Mouse (Mus musculus): ENCODE data around the gene Stk4. TPM values are rescaled to one million over a fixed set of nuclear protein-coding genes. Genes with fewer than 3 reads are reported as not detected.

Stk4 gene
- 150 TPM in 1 of 2 replicates, not detected in the other for polyA plus RNA-seq (2012; ENCODE audit: insufficient read depth, insufficient read length, low replicate concordance, missing spikeins)

DNA sequence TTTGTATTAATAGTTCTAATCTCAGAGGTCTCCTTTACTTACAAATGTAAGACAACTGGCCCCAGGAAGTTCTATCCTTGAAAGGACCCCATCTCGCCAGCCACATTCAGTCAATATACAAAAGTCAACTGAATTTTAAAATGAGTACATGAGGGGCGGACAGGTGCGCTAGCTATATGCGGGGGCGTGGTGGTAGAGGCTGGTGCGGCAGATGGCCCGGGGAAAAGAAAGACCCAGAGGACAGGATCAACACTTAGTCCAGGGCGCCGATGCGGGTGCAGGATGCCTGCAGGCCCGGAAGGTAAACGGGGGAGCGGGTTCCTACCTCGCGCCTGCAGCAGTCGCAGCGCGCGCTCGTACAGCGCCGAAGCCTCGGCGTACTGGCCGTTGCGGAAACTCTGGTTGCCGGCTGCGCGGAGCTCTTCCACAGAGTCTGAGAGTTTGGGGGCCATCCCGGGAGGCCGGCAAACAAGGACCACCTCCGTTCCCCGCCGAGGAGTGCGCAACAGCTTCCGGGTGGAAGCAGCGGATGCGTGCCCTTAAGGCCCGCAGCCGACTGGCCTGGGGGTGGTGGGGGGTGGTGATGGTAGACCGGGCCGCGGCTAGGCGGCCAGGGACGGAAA is at the start of gene Stk4:
Gene Stk4 (plus strand): TSS at position 181 of the 623 bp plus-strand sequence.
- H3K27ac ChIP-seq (ENCODE audit: insufficient read depth, low read depth, low read length): peak within 1 kb of the TSS; percentile 32; the same call in 1 of the 2 replicates
- under 1% methylated on average over 45 of the region's 45 CpGs for WGBS
- TF ChIP-seq CTCF (IDR thresholded peaks at IDR 0.05; ENCODE audit: insufficient read depth, low read depth, low read length) (no peak), POLR2A (IDR thresholded peaks at IDR 0.05; ENCODE audit: insufficient read depth, low read depth, low read length) (no peak)
- H3K4me3 ChIP-seq (ENCODE audit: insufficient read depth, low read depth, low read length): peak within 1 kb of the TSS; percentile 83
- 0 out of 2 replicates have a peak, but pooled peaks cover 2% of the 10 kb centered on the region for H3K4me1 ChIP-seq (ENCODE audit: control insufficient read depth, insufficient read depth, low read length)

DNA sequence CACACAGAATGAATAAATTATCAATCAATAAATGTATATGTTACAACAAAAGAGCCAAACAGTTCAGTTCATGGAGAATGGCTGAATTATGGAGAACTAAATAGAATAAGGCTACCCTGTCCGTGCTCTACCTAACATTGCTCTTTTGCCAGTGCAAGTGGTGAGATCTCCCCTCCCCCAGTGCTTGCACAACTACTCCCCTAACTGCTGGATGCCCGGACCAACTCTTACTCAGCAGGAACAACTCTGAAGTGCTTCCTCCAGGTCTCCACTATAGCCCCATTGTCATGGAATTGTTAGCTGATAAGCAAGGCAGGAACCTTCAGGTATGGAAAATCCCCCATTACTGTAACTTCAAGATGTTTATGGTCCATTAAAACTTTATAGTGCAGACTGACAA is 48.0 kb upstream of the Stk4 start:
- WGBS: 65% methylated on average over 2 of the region's 2 CpGs
- TF ChIP-seq CTCF (IDR thresholded peaks at IDR 0.05; ENCODE audit: insufficient read depth, low read depth, low read length) (no peak), POLR2A (IDR thresholded peaks at IDR 0.05; ENCODE audit: insufficient read depth, low read depth, low read length) (no peak)

DNA sequence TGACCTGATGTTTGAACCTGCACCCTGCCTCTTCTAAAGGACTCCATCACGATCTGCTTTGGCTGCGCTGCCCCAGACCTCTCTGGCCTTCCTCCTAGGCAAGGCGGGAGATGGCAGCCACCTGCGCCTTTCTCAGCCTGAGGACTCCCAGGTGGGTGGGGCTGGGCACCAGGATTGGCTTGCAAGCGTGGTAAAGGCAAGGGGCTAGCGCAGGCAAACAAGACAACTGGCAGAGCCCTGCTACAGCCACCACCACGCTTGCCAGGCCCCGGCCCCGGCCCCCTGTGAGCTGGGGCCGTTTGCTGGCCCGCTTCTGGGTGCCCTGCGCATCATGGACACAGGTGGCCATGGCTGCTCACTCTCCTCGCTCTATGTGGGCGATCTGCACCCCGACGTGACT is 45.0 kb upstream of the Stk4 start, which contains the start of gene Pabpc1l:
Gene Pabpc1l (plus strand): TSS at position 301 of the 400 bp plus-strand sequence.
- H3K4me1 ChIP-seq (ENCODE audit: control insufficient read depth, insufficient read depth, low read length): no peaks in the 10 kb centered on the region
- 90% methylated on average over 16 of the region's 16 CpGs for WGBS
- H3K27ac ChIP-seq (ENCODE audit: insufficient read depth, low read depth, low read length): no peak within 1 kb of the TSS
- TF ChIP-seq POLR2A (IDR thresholded peaks at IDR 0.05; ENCODE audit: insufficient read depth, low read depth, low read length) (no peak), CTCF (IDR thresholded peaks at IDR 0.05; ENCODE audit: insufficient read depth, low read depth, low read length) (no peak)
- H3K4me3 ChIP-seq (ENCODE audit: insufficient read depth, low read depth, low read length): no peak within 1 kb of the TSS

More for the DNA sequence above, 48.0 kb upstream of the Stk4 start:
- Histone ChIP-seq H3K27ac (ENCODE audit: insufficient read depth, low read depth, low read length) (no peak overlapping the region), H3K4me3 (ENCODE audit: insufficient read depth, low read depth, low read length) (no peak overlapping the region), H3K4me1 (ENCODE audit: control insufficient read depth, insufficient read depth, low read length) (no peaks in the 10 kb centered on the region)

DNA sequence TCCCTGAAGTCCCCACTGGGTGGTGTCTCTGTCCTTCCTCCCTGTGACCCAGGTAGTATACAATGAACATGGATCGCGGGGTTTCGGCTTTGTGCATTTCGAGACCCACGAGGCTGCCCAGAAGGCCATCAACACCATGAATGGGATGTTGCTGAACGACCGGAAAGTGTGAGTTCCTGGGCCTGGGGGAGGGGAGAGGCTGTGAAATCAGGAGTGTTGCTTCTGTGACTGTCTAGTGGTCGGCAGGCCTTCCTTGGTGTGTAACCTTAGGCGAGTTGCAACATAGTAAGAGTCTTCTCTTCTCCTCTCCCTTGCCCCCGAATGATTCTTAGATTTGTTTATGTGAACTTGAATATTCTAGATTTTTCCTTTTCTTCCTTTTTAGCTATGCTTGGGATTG is 39.0 kb upstream of the Stk4 start:
- Histone ChIP-seq H3K4me3 (ENCODE audit: insufficient read depth, low read depth, low read length) (no peak overlapping the region), H3K4me1 (ENCODE audit: control insufficient read depth, insufficient read depth, low read length) (no peaks in the 10 kb centered on the region), H3K27ac (ENCODE audit: insufficient read depth, low read depth, low read length) (no peak overlapping the region)
- no peak for TF ChIP-seq CTCF (IDR thresholded peaks at IDR 0.05; ENCODE audit: insufficient read depth, low read depth, low read length)
- no peak for TF ChIP-seq POLR2A (IDR thresholded peaks at IDR 0.05; ENCODE audit: insufficient read depth, low read depth, low read length)
- WGBS: 78% methylated on average over 10 of the region's 10 CpGs

DNA sequence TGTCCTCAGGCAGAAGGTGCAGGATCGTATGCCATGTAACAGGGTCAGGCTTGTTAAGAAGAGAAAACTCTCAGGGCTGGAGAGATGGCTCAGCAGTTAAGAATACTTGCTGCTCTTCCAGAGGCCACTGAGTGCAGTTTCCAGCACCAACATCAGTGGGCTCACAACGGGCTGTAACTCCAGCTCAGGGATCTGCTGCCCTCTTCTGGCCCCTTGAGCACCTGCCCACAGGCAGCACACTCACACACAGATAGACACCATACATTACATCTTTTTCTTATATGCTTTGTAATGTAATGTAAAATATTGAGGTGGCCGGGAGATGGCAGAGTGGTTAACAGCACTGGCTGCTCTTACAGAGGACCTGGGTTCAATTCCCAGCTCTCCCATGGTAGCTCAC is 37.1 kb upstream of the Stk4 start:
- H3K4me3 ChIP-seq (ENCODE audit: insufficient read depth, low read depth, low read length): no peak overlapping the region
- TF ChIP-seq POLR2A (IDR thresholded peaks at IDR 0.05; ENCODE audit: insufficient read depth, low read depth, low read length) (no peak), CTCF (IDR thresholded peaks at IDR 0.05; ENCODE audit: insufficient read depth, low read depth, low read length) (no peak)
- H3K27ac ChIP-seq (ENCODE audit: insufficient read depth, low read depth, low read length): no peak overlapping the region
- H3K4me1 ChIP-seq (ENCODE audit: control insufficient read depth, insufficient read depth, low read length): no peaks in the 10 kb centered on the region
- 88% methylated on average over 3 of the region's 3 CpGs for WGBS

DNA sequence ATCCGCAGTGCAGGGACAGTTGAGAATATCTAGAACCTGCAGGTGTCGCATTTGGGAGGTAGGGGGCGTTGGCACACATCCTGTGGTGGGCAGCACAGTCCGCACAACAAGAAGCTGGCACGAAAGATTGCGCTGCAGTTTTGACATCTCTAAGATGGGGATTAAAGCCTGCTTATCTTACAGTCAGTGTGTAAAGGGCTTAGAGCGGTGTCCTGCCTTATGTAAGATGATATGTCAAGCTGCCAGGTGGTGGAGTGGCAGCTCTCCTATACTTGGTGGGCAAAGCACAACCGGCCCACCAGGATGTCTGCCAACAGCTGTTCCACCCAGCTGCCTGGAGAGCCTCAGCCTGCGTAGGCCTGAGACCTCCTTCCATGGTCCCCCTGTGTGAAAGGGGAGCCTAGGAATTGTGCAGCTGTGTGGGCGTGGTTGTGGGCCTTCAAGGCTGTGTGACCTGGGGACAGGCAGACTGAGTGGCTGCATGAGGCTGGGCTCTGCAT is 33.6 kb upstream of the Stk4 start:
- no peak overlapping the region for H3K4me3 ChIP-seq (ENCODE audit: insufficient read depth, low read depth, low read length)
- TF ChIP-seq CTCF (IDR thresholded peaks at IDR 0.05; ENCODE audit: insufficient read depth, low read depth, low read length) (no peak), POLR2A (IDR thresholded peaks at IDR 0.05; ENCODE audit: insufficient read depth, low read depth, low read length) (no peak)
- no peaks in the 10 kb centered on the region for H3K4me1 ChIP-seq (ENCODE audit: control insufficient read depth, insufficient read depth, low read length)
- no peak overlapping the region for H3K27ac ChIP-seq (ENCODE audit: insufficient read depth, low read depth, low read length)
- 58% methylated on average over 10 of the region's 10 CpGs for WGBS

DNA sequence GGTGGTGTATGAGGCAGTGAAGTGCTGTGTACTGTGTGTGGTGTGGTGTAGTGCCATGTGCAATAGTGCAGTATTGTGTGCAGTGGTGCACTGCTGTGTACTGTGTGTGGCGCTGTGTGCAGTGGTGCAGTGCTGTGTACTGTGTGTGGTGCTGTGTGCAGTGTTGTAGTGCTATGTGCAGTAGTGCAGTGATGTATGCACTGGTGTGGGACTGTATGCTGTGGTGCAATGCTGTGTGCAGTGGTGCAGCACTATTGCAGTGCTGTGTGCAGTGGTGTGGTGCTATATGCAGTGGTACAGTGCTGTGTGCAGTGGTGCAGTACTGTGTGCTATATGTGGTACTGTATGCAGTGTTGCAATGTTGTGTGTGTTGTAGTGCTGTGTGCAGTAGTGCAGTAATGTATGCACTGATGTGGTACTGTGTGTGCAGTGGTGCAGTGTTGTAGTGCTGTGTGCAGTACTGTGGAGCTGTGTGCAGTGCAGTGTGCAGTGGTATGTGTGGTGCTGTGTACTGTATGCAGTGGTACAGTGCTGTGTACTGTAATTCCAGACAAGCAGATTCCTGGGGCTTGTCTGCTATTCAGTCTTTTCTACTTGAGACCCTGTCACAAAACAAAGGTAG is 31.6 kb upstream of the Stk4 start:
- WGBS: 96% methylated on average over 1 of the region's 1 CpGs
- no peak overlapping the region for H3K4me3 ChIP-seq (ENCODE audit: insufficient read depth, low read depth, low read length)
- H3K27ac ChIP-seq (ENCODE audit: insufficient read depth, low read depth, low read length): no peak overlapping the region
- no peaks in the 10 kb centered on the region for H3K4me1 ChIP-seq (ENCODE audit: control insufficient read depth, insufficient read depth, low read length)
- no peak for TF ChIP-seq POLR2A (IDR thresholded peaks at IDR 0.05; ENCODE audit: insufficient read depth, low read depth, low read length)
- no peak for TF ChIP-seq CTCF (IDR thresholded peaks at IDR 0.05; ENCODE audit: insufficient read depth, low read depth, low read length)

DNA sequence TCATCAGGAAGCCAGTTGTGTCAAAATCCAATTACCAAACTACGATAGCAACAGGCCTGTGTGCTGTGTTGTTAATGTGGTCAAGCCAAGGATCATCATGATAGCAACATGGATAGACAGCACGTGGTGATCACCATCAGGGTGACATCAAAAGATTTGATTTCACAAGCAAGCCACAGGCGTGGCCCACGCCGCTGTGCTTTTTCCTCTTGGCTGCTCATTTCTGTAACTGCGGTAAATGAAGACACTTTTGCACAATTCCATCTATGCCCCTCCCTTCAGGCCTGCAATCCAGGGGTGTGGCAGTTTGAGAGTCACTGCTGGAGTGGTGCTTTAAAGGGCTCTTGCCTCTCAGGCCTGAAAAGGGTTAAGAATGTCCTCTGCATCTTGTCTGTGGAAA is 29.2 kb upstream of the Stk4 start:
- 89% methylated on average over 6 of the region's 6 CpGs for WGBS
- Histone ChIP-seq H3K4me1 (ENCODE audit: control insufficient read depth, insufficient read depth, low read length) (no peaks in the 10 kb centered on the region), H3K27ac (ENCODE audit: insufficient read depth, low read depth, low read length) (no peak overlapping the region), H3K4me3 (ENCODE audit: insufficient read depth, low read depth, low read length) (no peak overlapping the region)
- TF ChIP-seq CTCF (IDR thresholded peaks at IDR 0.05; ENCODE audit: insufficient read depth, low read depth, low read length) (no peak), POLR2A (IDR thresholded peaks at IDR 0.05; ENCODE audit: insufficient read depth, low read depth, low read length) (no peak)

DNA sequence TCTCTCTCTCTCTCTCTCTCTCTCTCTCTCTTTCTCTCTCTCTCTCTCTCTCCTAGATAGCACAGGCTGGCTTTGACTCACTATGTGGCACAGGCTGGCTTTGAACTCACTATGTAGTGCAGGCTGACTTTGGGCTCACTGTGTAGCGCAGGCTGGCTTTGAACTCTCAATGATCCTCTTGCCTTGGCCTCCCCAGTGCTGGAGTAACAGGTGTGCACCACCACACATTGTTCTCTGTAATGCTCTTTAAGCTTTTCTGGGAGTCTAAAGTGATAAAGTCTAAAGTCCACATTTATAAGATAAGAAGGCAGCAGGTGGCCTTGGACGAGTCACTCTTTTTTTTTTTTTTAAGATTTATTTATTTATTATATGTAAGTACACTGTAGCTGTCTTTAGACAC is 28.6 kb upstream of the Stk4 start:
- TF ChIP-seq POLR2A (IDR thresholded peaks at IDR 0.05; ENCODE audit: insufficient read depth, low read depth, low read length): no peak
- no peak for TF ChIP-seq CTCF (IDR thresholded peaks at IDR 0.05; ENCODE audit: insufficient read depth, low read depth, low read length)
- H3K27ac ChIP-seq (ENCODE audit: insufficient read depth, low read depth, low read length): no peak overlapping the region
- H3K4me3 ChIP-seq (ENCODE audit: insufficient read depth, low read depth, low read length): no peak overlapping the region
- 94% methylated on average over 2 of the region's 2 CpGs for WGBS
- no peaks in the 10 kb centered on the region for H3K4me1 ChIP-seq (ENCODE audit: control insufficient read depth, insufficient read depth, low read length)

Data from olfactory bulb, adult 2 months (tissue).